Mouse (Mus musculus) hindbrain, embryonic 16.5 days (tissue): ENCODE results near the gene Aldh3b2. TPM values are rescaled to one million over a fixed set of nuclear protein-coding genes. Genes with fewer than 3 reads are reported as not detected.
A peak's percentile ranks its signal among the peaks of the same experiment; 100 is the strongest.

ENCODE experiments used
- ATAC-seq: fragments of 200-750 bp; cut with Nextera tagmentation; 2 replicates; pipeline ENCODE4 v1.8.0; 2017; ENCODE audit warnings: moderate TSS enrichment, moderate library complexity
- H3K27ac ChIP-seq: fragments of 300-500 bp; sonication (generic); 2 replicates; pipeline ENCODE4 v1.5.1; 2014; ENCODE audit warnings: low read depth, mild to moderate bottlenecking, control low read depth, low read length, moderate library complexity
- H3K27me3 ChIP-seq: fragments of 300-500 bp; sonication (generic); replicated peaks from 2 replicates; pipeline ENCODE4 v1.6.1; 2014; ENCODE audit warnings: low read length; ENCODE audit not compliant: control insufficient read depth, insufficient read depth
- H3K36me3 ChIP-seq: fragments of 300-500 bp; sonication (generic); 2 replicates; pipeline ENCODE4 v1.6.1; 2014; ENCODE audit warnings: mild to moderate bottlenecking, low read length, moderate library complexity, mixed read lengths; ENCODE audit not compliant: control insufficient read depth, insufficient read depth
- H3K4me1 ChIP-seq: fragments of 300-500 bp; sonication (generic); 2 replicates; pipeline ENCODE4 v1.6.1; 2014; ENCODE audit warnings: low read depth, low read length; ENCODE audit not compliant: control insufficient read depth, insufficient read depth
- H3K4me2 ChIP-seq: fragments of 300-500 bp; sonication (generic); 2 replicates; pipeline ENCODE4 v1.6.1; 2014; ENCODE audit warnings: mild to moderate bottlenecking, low read length, control low read depth, moderate library complexity
- H3K4me3 ChIP-seq: fragments of 300-500 bp; sonication (generic); 2 replicates; pipeline ENCODE4 v1.5.1; 2014; ENCODE audit warnings: mild to moderate bottlenecking, low read length, control low read depth, moderate library complexity
- H3K9ac ChIP-seq: fragments of 300-500 bp; sonication (generic); 2 replicates; pipeline ENCODE4 v1.6.1; 2014; ENCODE audit warnings: low read depth, mild to moderate bottlenecking, control low read depth, low read length, moderate library complexity
- H3K9me3 ChIP-seq: fragments of 300-500 bp; sonication (generic); 2 replicates; pipeline ENCODE4 v1.6.1; 2014; ENCODE audit warnings: mild to moderate bottlenecking, low read length, moderate library complexity; ENCODE audit not compliant: control insufficient read depth
- WGBS: fragments of 180-500 bp; shearing (Covaris S2); extraction: QIAGEN DNeasy Blood & Tissue Kit; methylation state at CpG from one replicate; pipeline ENCODE4 v1.1.7; 2014; 5-methylcytosine and 5-hydroxymethylcytosine counted together
- polyA plus RNA-seq: library from polyadenylated mRNA; unstranded; fragments of >200 nt; fragmentation: Nextera tagmentation; extraction: Ambion mirVana; gene quantifications from 2 replicates; pipeline ENCODE4 v1.2.1, GENCODE M21; 2015

Aldh3b2 gene
- polyA plus RNA-seq, 1 experiment from 2014 or later = 0.66 TPM

- H3K27me3 ChIP-seq = peaks cover 3% of the 10 kb centered on the region; the same call in 1 of the 2 replicates
- no peaks in the 10 kb centered on the region for H3K9me3 ChIP-seq
- no peak overlapping the region for H3K4me3 ChIP-seq
- H3K27ac ChIP-seq = no peak overlapping the region
- WGBS = 19% methylated on average over 27 of the region's 27 CpGs
- H3K9ac ChIP-seq = no peak overlapping the region
- H3K4me1 ChIP-seq = no peaks in the 10 kb centered on the region
- ATAC-seq = no peak
- peak overlapping the region; percentile 18; the same call in 1 of the 2 replicates for H3K4me2 ChIP-seq
- H3K36me3 ChIP-seq = no peaks in the 10 kb centered on the region
Observed at GRCm38 (mm10) chr19:3942986-3943735, 29.0 kb upstream of the Aldh3b2 start.

- ATAC-seq = no peak
- H3K27me3 ChIP-seq = peaks cover 3% of the 10 kb centered on the region; the same call in 1 of the 2 replicates
- no peaks in the 10 kb centered on the region for H3K4me1 ChIP-seq
- no peaks in the 10 kb centered on the region for H3K9me3 ChIP-seq
- H3K9ac ChIP-seq = no peak overlapping the region
- WGBS = 36% methylated on average over 10 of the region's 10 CpGs
- H3K36me3 ChIP-seq = no peaks in the 10 kb centered on the region
- no peak overlapping the region for H3K4me3 ChIP-seq
- H3K4me2 ChIP-seq = no peak overlapping the region
- no peak overlapping the region for H3K27ac ChIP-seq
Observed at GRCm38 (mm10) chr19:3945872-3946564, 26.1 kb upstream of the Aldh3b2 start.

DNA sequence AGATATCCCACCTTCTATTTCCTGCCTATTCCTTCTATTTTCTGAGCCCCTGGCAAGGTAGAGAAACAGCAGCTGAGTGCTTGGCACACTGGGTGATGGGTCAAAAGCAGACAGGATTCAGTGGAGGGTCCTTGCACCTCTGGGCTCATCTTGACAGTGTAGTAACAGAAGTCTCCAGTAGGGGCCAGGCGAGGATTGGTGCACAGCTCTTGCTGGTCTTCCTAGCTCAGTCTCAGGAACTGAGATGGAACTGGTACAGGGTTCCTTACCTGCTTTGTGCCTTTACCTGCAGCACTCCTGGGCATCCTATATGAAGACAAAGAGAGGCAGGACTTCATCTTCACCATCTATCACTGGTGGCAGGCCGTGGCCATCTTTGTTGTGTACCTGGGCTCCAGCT lies 25.4 kb upstream of the Aldh3b2 start:
- no peak overlapping the region for H3K9ac ChIP-seq
- H3K4me3 ChIP-seq = no peak overlapping the region
- ATAC-seq = peak; percentile 73
- no peaks in the 10 kb centered on the region for H3K9me3 ChIP-seq
- H3K4me2 ChIP-seq = no peak overlapping the region
- H3K27ac ChIP-seq = no peak overlapping the region
- H3K4me1 ChIP-seq = no peaks in the 10 kb centered on the region
- no peaks in the 10 kb centered on the region for H3K36me3 ChIP-seq
- H3K27me3 ChIP-seq = peaks cover 3% of the 10 kb centered on the region; the same call in 1 of the 2 replicates
- 18% methylated on average over 2 of the region's 2 CpGs for WGBS

GRCm38 (mm10) chr19:3947813-3948212 lies 24.3 kb upstream of the Aldh3b2 start:
- no peaks in the 10 kb centered on the region for H3K9me3 ChIP-seq
- no peak overlapping the region for H3K27ac ChIP-seq
- H3K9ac ChIP-seq = no peak overlapping the region
- no peak overlapping the region for H3K4me2 ChIP-seq
- peaks cover under 1% of the 10 kb centered on the region; the same call in 1 of the 2 replicates for H3K27me3 ChIP-seq
- no peaks in the 10 kb centered on the region for H3K4me1 ChIP-seq
- WGBS = 88% methylated on average over 3 of the region's 3 CpGs
- ATAC-seq = no peak
- H3K4me3 ChIP-seq = no peak overlapping the region
- H3K36me3 ChIP-seq = no peaks in the 10 kb centered on the region

DNA sequence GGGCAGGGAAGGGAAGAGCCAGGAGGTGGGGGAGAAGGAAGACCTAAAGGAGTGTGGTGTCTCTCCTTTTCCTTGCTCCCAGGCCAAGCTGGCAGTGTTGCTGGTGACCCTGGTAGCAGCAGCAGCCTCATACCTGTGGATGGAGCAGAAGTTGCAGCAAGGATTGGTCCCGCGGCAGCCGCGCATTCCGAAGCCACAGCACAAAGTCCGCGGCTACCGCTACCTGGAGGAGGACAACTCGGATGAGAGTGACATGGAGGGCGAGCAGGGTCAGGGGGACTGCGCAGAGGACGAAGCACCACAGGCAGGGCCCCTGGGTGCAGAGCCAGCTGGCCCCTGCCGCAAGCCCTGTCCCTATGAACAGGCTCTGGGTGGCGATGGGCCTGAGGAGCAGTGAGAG lies 23.6 kb upstream of the Aldh3b2 start:
- Histone ChIP-seq H3K9me3 (no peaks in the 10 kb centered on the region), H3K4me2 (no peak overlapping the region), H3K4me3 (no peak overlapping the region), H3K27me3 (no peaks in the 10 kb centered on the region), H3K36me3 (no peaks in the 10 kb centered on the region), H3K9ac (no peak overlapping the region), H3K4me1 (no peaks in the 10 kb centered on the region), H3K27ac (no peak overlapping the region)
- WGBS = 70% methylated on average over 14 of the region's 14 CpGs
- ATAC-seq = no peak

GRCm38 (mm10) chr19:3950331-3950730 lies 21.8 kb upstream of the Aldh3b2 start:
- no peak for ATAC-seq
- 78% methylated on average over 3 of the region's 3 CpGs for WGBS
- H3K9me3 ChIP-seq = no peaks in the 10 kb centered on the region

GRCm38 (mm10) chr19:3951461-3951860 lies 20.7 kb upstream of the Aldh3b2 start:
- no peaks in the 10 kb centered on the region for H3K4me1 ChIP-seq
- H3K27ac ChIP-seq = no peak overlapping the region
- no peaks in the 10 kb centered on the region for H3K36me3 ChIP-seq
- H3K27me3 ChIP-seq = no peaks in the 10 kb centered on the region
- no peak for ATAC-seq
- no peak overlapping the region for H3K9ac ChIP-seq
- H3K4me2 ChIP-seq = no peak overlapping the region
- H3K9me3 ChIP-seq = no peaks in the 10 kb centered on the region
- no peak overlapping the region for H3K4me3 ChIP-seq

More at GRCm38 (mm10) chr19:3950331-3950730, 21.8 kb upstream of the Aldh3b2 start:
- Histone ChIP-seq H3K4me2 (no peak overlapping the region), H3K4me1 (no peaks in the 10 kb centered on the region), H3K27me3 (no peaks in the 10 kb centered on the region), H3K9ac (no peak overlapping the region; the same call in 1 of the 2 replicates), H3K36me3 (no peaks in the 10 kb centered on the region), H3K27ac (no peak overlapping the region), H3K4me3 (no peak overlapping the region)

DNA sequence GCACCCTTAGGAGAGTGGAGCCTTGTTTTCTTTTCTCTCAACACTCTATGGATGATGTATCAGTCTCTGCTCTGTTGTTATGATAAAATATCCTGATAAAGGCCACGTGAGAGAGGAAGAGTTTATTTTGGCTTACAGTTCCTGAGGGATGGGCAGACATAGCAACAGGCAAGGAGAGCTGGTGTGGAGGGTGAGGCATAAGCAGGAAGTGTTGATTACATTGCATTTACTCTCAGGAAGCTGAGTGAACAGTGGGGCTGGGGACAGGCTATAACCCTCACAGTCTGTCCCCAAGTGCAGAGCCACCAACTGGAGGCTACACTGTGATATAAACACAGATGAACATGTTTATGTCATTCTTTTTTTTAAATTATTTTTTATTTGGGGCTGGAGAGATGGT lies 20.0 kb upstream of the Aldh3b2 start:
- WGBS = 76% methylated on average over 1 of the region's 1 CpGs
- Histone ChIP-seq H3K4me3 (no peak overlapping the region), H3K4me2 (no peak overlapping the region), H3K9ac (no peak overlapping the region), H3K36me3 (no peaks in the 10 kb centered on the region), H3K27ac (no peak overlapping the region), H3K9me3 (no peaks in the 10 kb centered on the region), H3K4me1 (no peaks in the 10 kb centered on the region), H3K27me3 (no peaks in the 10 kb centered on the region)
- ATAC-seq = no peak

GRCm38 (mm10) chr19:3955033-3955432 lies 17.1 kb upstream of the Aldh3b2 start:
- ATAC-seq = no peak
- H3K4me1 ChIP-seq = no peaks in the 10 kb centered on the region
- no peaks in the 10 kb centered on the region for H3K9me3 ChIP-seq
- H3K9ac ChIP-seq = no peak overlapping the region
- no peak overlapping the region for H3K4me3 ChIP-seq
- H3K36me3 ChIP-seq = no peaks in the 10 kb centered on the region
- 85% methylated on average over 3 of the region's 3 CpGs for WGBS
- no peaks in the 10 kb centered on the region for H3K27me3 ChIP-seq
- H3K4me2 ChIP-seq = no peak overlapping the region
- H3K27ac ChIP-seq = no peak overlapping the region
